Mouse (Mus musculus) adrenal gland (tissue): Measurements from ENCODE around the gene Ifi211.
"Not testable (repeated sequence)": the region's sequence is repeated elsewhere in the genome, so short reads cannot be mapped to it uniquely, and the experiment has no call there.

Source experiments
- intact Hi-C: fragments of 180-260 bp; cut with DNase I; formaldehyde crosslinking; loops from one replicate; pipeline ENCODE4 v1.15.1; 2025

The Ifi211 gene

GRCm38 (mm10) chr1:173879225-173879987, 33.4 kb downstream of the Ifi211 start:
- intact Hi-C loops = not testable (repeated sequence)

- intact Hi-C loops = not testable (repeated sequence)
Observed at GRCm38 (mm10) chr1:173878264-173878663, 34.6 kb downstream of the Ifi211 start.

GRCm38 (mm10) chr1:173877125-173877524, 35.7 kb downstream of the Ifi211 start:
- intact Hi-C loops = not testable (repeated sequence)

- intact Hi-C loops = not testable (repeated sequence)
Observed at GRCm38 (mm10) chr1:173868586-173868985, 44.3 kb downstream of the Ifi211 start.

- intact Hi-C loops = no loop called here
Observed at GRCm38 (mm10) chr1:173866504-173866903, 46.3 kb downstream of the Ifi211 start.

- intact Hi-C loops = not testable (repeated sequence)
Observed at GRCm38 (mm10) chr1:173853711-173854110, 59.1 kb downstream of the Ifi211 start.

- intact Hi-C loops = not testable (repeated sequence)
Observed at GRCm38 (mm10) chr1:173852853-173853252, 60.0 kb downstream of the Ifi211 start.
